ENCODE assay signal across 11 mouse cellular contexts in genomic region chr1:194626109-194626508, GRCm38 (mm10). TPM values are rescaled to one million over a fixed set of nuclear protein-coding genes. Genes with fewer than 3 reads are reported as not detected.
DNase-seq lines count a peak whose midpoint lies in the region.
"Had no signal": no experiment of that assay in that cellular context is flagged by ENCODE, and none has a peak within 500 bp of the region (broad histone marks: within the 10 kb centered on the region; RNA-seq: fewer than 3 reads in every experiment).

No protein-coding gene starts in this region.

- no peak overlapping the region for H3K4me3 ChIP-seq in brown adipose tissue, adult 24 weeks (ENCODE audit: insufficient read depth, low read depth, low read length)
- H3K4me3 ChIP-seq: liver, embryonic 13.5 days had no signal

- peak overlapping the region; percentile 16 for H3K27ac ChIP-seq in brown adipose tissue, adult 24 weeks (replicated peaks; ENCODE audit: low read depth, low read length)
- H3K27ac ChIP-seq: liver, embryonic 13.5 days had no signal

- DNase-seq in kidney, adult 11 months = peak; percentile 47
- DNase-seq in kidney, postnatal 10 days = no peak
- DNase-seq in 3134 (ENCODE audit: extremely low read depth, insufficient read length, low spot score) = peak; percentile 55
- DNase-seq in kidney, postnatal 25 days = peak; percentile 44 to 46
- DNase-seq in left cerebral cortex, adult 9 months (ENCODE audit: low spot score in 2 of 2) = no peak
- DNase-seq in MN1 (ENCODE audit: low spot score) = no peak
- DNase-seq in urinary bladder, postnatal 25 days (ENCODE audit: low spot score) = no peak
- DNase-seq: gastrocnemius, postnatal 36 days; layer of hippocampus, postnatal 36 days; liver, embryonic 13.5 days had no signal

- H3K4me1 ChIP-seq in brown adipose tissue, adult 24 weeks (ENCODE audit: control insufficient read depth, insufficient read depth, insufficient read length, low read length) = peaks cover 58% of the 10 kb centered on the region

RNA-seq across cellular contexts. Expression of gene Plxna2, which starts 8.1 kb away (rescaled TPM):
- 5.0 and 6.0 TPM in 2 replicates for polyA plus RNA-seq in brown adipose tissue, adult 24 weeks (2012; ENCODE audit: insufficient read depth, insufficient read length, missing spikeins)

Comparison
In these comparisons a context has a peak if more than half of its experiments do, and no peak if none do; other contexts are left out.
1. DNase-seq: peak in kidney, adult 11 months (single experiment), 3134 (single experiment) and kidney, postnatal 25 days (2 of 2); none in kidney, postnatal 10 days (single experiment), left cerebral cortex, adult 9 months (0 of 2), MN1 (single experiment) and urinary bladder, postnatal 25 days (single experiment).